Mouse (Mus musculus) CH12.LX (cell line): ENCODE measurements around the gene 4921524J17Rik.

ENCODE experiments used
- CHD2 ChIP-seq: IDR thresholded peaks from 2 replicates; pipeline ENCODE4 v1.6.1; 2011; ENCODE audit warnings: low read length, improper control_type of control experiment
- CTCF ChIP-seq, 2 experiments: IDR thresholded peaks in 1 of 2; conservative IDR thresholded peaks in 1 of 2; 2 replicates each; pipeline ENCODE4 v1.5.1; 2011 to 2012; ENCODE audit warnings: low read depth in 2 of 2, low read length in 2 of 2, improper control_type of control experiment in 1 of 2, inconsistent platforms in 1 of 2, mild to moderate bottlenecking in 1 of 2, moderate library complexity in 1 of 2
- E2F4 ChIP-seq: IDR thresholded peaks from 2 replicates; pipeline ENCODE4 v1.6.1; 2011; ENCODE audit warnings: low read depth, low read length, improper control_type of control experiment; ENCODE audit not compliant: insufficient replicate concordance
- MAX ChIP-seq: IDR thresholded peaks from 2 replicates; pipeline ENCODE4 v1.6.1; 2011; ENCODE audit warnings: low read length, improper control_type of control experiment
- MAZ ChIP-seq: IDR thresholded peaks from 2 replicates; pipeline ENCODE4 v1.6.1; 2012; ENCODE audit warnings: low read depth, mild to moderate bottlenecking, inconsistent platforms, low read length, improper control_type of control experiment, moderate library complexity
- POLR2A ChIP-seq: IDR thresholded peaks from 2 replicates; pipeline ENCODE4 v1.6.1; 2011; ENCODE audit warnings: low read depth, mild to moderate bottlenecking, improper control_type of control experiment, low read length
- ZC3H11A ChIP-seq: IDR thresholded peaks from 2 replicates; pipeline ENCODE4 v1.6.1; 2012; ENCODE audit warnings: low read depth, mild to moderate bottlenecking, inconsistent platforms, low read length, improper control_type of control experiment

- TF ChIP-seq POLR2A = no peak
- TF ChIP-seq CHD2 = no peak
- TF ChIP-seq ZC3H11A = no peak
- TF ChIP-seq MAZ = no peak
- no peak for TF ChIP-seq CTCF (conservative IDR thresholded peaks at IDR 0.05 in 1 of 2, IDR thresholded peaks at IDR 0.05 in 1 of 2; ENCODE audit: low read depth in 2 of 2, low read length in 2 of 2)
- TF ChIP-seq E2F4 = no peak
- no peak for TF ChIP-seq MAX
Observed at GRCm38 (mm10) chr8:85478397-85478796, 45.8 kb upstream of the 4921524J17Rik start.
